In the genomic region with DNA sequence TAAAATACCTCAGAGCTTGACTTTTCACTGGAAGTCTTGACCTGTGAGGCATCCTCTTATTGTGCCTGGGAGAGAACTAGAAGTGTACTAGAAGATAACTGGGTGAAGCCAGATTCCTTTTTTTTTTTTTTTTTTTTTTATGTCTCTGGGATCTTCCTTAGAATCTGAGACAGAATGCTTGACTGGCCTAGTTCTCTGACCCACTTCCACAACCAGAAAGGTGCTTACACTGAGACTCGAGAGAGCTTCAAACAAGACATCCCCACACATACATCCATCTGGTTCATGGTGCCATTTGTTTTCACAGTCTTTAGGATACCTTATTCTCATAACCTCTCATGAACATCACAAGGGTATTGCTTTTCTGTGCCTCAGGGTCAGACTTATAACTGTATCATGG, we compare ENCODE assay signal across 25 mouse cellular contexts.
DNase-seq lines count a peak whose midpoint lies in the region; ATAC-seq and TF ChIP-seq lines count a peak whose summit lies in the region.
"Had no signal": no experiment of that assay in that cellular context is flagged by ENCODE, and none has a peak within 500 bp of the region (broad histone marks: within the 10 kb centered on the region; RNA-seq: fewer than 3 reads in every experiment).

No protein-coding gene starts in this region.

- no peak overlapping the region for H3K9ac ChIP-seq in heart, embryonic 13.5 days
- H3K9ac ChIP-seq in lung, embryonic 14.5 days, result no peak overlapping the region
- no peak overlapping the region for H3K9ac ChIP-seq in lung, postnatal 0 days (replicated peaks; ENCODE audit: low read depth)
- H3K9ac ChIP-seq in stomach, postnatal 0 days (ENCODE audit: low read length), result no peak overlapping the region
- H3K9ac ChIP-seq: embryonic facial prominence, embryonic 12.5 days; hindbrain, embryonic 12.5 days; midbrain, embryonic 15.5 days; neural tube, embryonic 15.5 days had no signal

- H3K4me3 ChIP-seq in heart, embryonic 13.5 days, result no peak overlapping the region
- no peak overlapping the region for H3K4me3 ChIP-seq in kidney, adult 2 months (ENCODE audit: insufficient read depth, low read depth, low read length)
- H3K4me3 ChIP-seq in lung, embryonic 14.5 days (ENCODE audit: low read depth, low read length), result no peak overlapping the region
- H3K4me3 ChIP-seq in lung, postnatal 0 days (ENCODE audit: low read depth, low read length), result no peak overlapping the region
- H3K4me3 ChIP-seq in stomach, postnatal 0 days (ENCODE audit: low read depth, low read length), result no peak overlapping the region
- H3K4me3 ChIP-seq: embryonic facial prominence, embryonic 12.5 days; gastrocnemius, adult 2 months; hindbrain, embryonic 12.5 days; midbrain, embryonic 15.5 days; neural tube, embryonic 15.5 days had no signal

- H3K4me1 ChIP-seq in heart, embryonic 13.5 days, result peaks cover 30% of the 10 kb centered on the region
- peaks cover 9% of the 10 kb centered on the region; the same call in 1 of the 2 replicates for H3K4me1 ChIP-seq in kidney, adult 2 months (ENCODE audit: control insufficient read depth, insufficient read depth, low read length)
- H3K4me1 ChIP-seq in lung, embryonic 14.5 days (ENCODE audit: insufficient read depth), result no peaks in the 10 kb centered on the region
- no peaks in the 10 kb centered on the region for H3K4me1 ChIP-seq in lung, postnatal 0 days (ENCODE audit: insufficient read depth, low read depth, low read length)
- no peaks in the 10 kb centered on the region for H3K4me1 ChIP-seq in stomach, postnatal 0 days (replicated peaks; ENCODE audit: control insufficient read depth, insufficient read depth)
- H3K4me1 ChIP-seq: embryonic facial prominence, embryonic 12.5 days; hindbrain, embryonic 12.5 days; midbrain, embryonic 15.5 days; neural tube, embryonic 15.5 days had no signal

- H3K9me3 ChIP-seq in heart, embryonic 13.5 days, result no peaks in the 10 kb centered on the region
- H3K9me3 ChIP-seq in lung, embryonic 14.5 days (ENCODE audit: low read depth, low read length), result no peaks in the 10 kb centered on the region
- no peaks in the 10 kb centered on the region for H3K9me3 ChIP-seq in lung, postnatal 0 days (ENCODE audit: low read length)
- no peaks in the 10 kb centered on the region for H3K9me3 ChIP-seq in stomach, postnatal 0 days (ENCODE audit: control insufficient read depth, low read length)
- H3K9me3 ChIP-seq: embryonic facial prominence, embryonic 12.5 days; hindbrain, embryonic 12.5 days; midbrain, embryonic 15.5 days; neural tube, embryonic 15.5 days had no signal

- DNase-seq in heart, postnatal 10 days, result no peak
- DNase-seq in kidney, adult 2 months, result no peak
- DNase-seq in kidney, adult 11 months, result no peak
- DNase-seq in lung, embryonic 14.5 days, result no peak
- DNase-seq in lung, postnatal 0 days (ENCODE audit: low spot score), result no peak
- DNase-seq in stomach, postnatal 0 days (ENCODE audit: low spot score), result no peak
- DNase-seq: adrenal gland, postnatal 10 days; cerebellum, adult 11-12 months; cerebellum, adult 9-11 months; embryo, embryonic 11 days; gastrocnemius, adult 2 months; gastrocnemius, postnatal 36 days; left cerebral cortex, postnatal 4 days; lung, adult 2 months; retina, postnatal 1 day; right cerebral cortex, postnatal 14 days had no signal

- WGBS in heart, embryonic 13.5 days, result 78% methylated on average over 1 of the region's 1 CpGs
- WGBS in kidney, adult 2 months, result 74% methylated on average over 1 of the region's 1 CpGs
- whole genome bisulfite sequencing in lung, embryonic 14.5 days, result 69% methylated on average over 1 of the region's 1 CpGs
- 79% methylated on average over 1 of the region's 1 CpGs for WGBS in lung, postnatal 0 days
- 85% methylated on average over 1 of the region's 1 CpGs for WGBS in stomach, postnatal 0 days

- H3K27me3 ChIP-seq in heart, embryonic 13.5 days (replicated peaks), result no peaks in the 10 kb centered on the region
- no peaks in the 10 kb centered on the region for H3K27me3 ChIP-seq in kidney, adult 2 months (replicated peaks; ENCODE audit: control insufficient read depth, insufficient read depth, low read length)
- no peaks in the 10 kb centered on the region for H3K27me3 ChIP-seq in lung, embryonic 14.5 days (ENCODE audit: insufficient read depth, low read length)
- no peaks in the 10 kb centered on the region for H3K27me3 ChIP-seq in lung, postnatal 0 days (replicated peaks; ENCODE audit: insufficient read depth, low read length)
- no peaks in the 10 kb centered on the region for H3K27me3 ChIP-seq in stomach, postnatal 0 days (ENCODE audit: control insufficient read depth, insufficient read depth, low read length)
- H3K27me3 ChIP-seq: embryonic facial prominence, embryonic 12.5 days; hindbrain, embryonic 12.5 days; midbrain, embryonic 15.5 days; neural tube, embryonic 15.5 days; Patski had no signal

- no peak for TF ChIP-seq CTCF in kidney, adult 2 months (conservative IDR thresholded peaks at IDR 0.05; ENCODE audit: insufficient read depth, insufficient read length, low read depth, low read length)
- no peak for TF ChIP-seq CTCF in lung, embryonic 14.5 days (IDR thresholded peaks at IDR 0.05; ENCODE audit: low read depth)
- TF ChIP-seq CTCF in lung, postnatal 0 days (IDR thresholded peaks at IDR 0.05), result no peak
- no peak for TF ChIP-seq CTCF in stomach, postnatal 0 days (IDR thresholded peaks at IDR 0.05; ENCODE audit: low read depth)

- peaks cover 98% of the 10 kb centered on the region for H3K36me3 ChIP-seq in heart, embryonic 13.5 days
- peaks cover 7% of the 10 kb centered on the region for H3K36me3 ChIP-seq in kidney, adult 2 months (ENCODE audit: control insufficient read depth, insufficient read depth, low read length)
- H3K36me3 ChIP-seq in lung, embryonic 14.5 days (ENCODE audit: insufficient read depth), result peaks cover 89% of the 10 kb centered on the region
- H3K36me3 ChIP-seq in lung, postnatal 0 days (ENCODE audit: insufficient read depth, low read length), result peaks cover 26% of the 10 kb centered on the region
- peaks cover 38% of the 10 kb centered on the region for H3K36me3 ChIP-seq in stomach, postnatal 0 days (ENCODE audit: control insufficient read depth, insufficient read depth, low read length)
- H3K36me3 ChIP-seq: hindbrain, embryonic 12.5 days; midbrain, embryonic 15.5 days; neural tube, embryonic 15.5 days had no signal

- TF ChIP-seq POLR2A in kidney, adult 2 months (IDR thresholded peaks at IDR 0.05; ENCODE audit: low read depth, low read length), result no peak

- intact Hi-C loops in heart, postnatal 10 days (cut with DNase I), result no loop called here

- no peak for ATAC-seq in heart, embryonic 13.5 days (ENCODE audit: extremely low read depth, insufficient number of reproducible peaks, low FRiP score, low TSS enrichment)
- ATAC-seq in lung, embryonic 14.5 days (ENCODE audit: insufficient read depth), result no peak
- ATAC-seq in lung, postnatal 0 days, result no peak
- ATAC-seq in stomach, postnatal 0 days (ENCODE audit: low FRiP score, low TSS enrichment), result no peak
- ATAC-seq: forebrain, embryonic 14.5 days; hindbrain, postnatal 0 days; midbrain, embryonic 15.5 days had no signal

- no peak overlapping the region for H3K4me2 ChIP-seq in heart, embryonic 13.5 days
- H3K4me2 ChIP-seq in lung, embryonic 14.5 days, result no peak overlapping the region
- H3K4me2 ChIP-seq in lung, postnatal 0 days (replicated peaks; ENCODE audit: low read depth, low read length), result no peak overlapping the region
- H3K4me2 ChIP-seq in stomach, postnatal 0 days (replicated peaks; ENCODE audit: low read depth), result no peak overlapping the region
- H3K4me2 ChIP-seq: embryonic facial prominence, embryonic 12.5 days; hindbrain, embryonic 12.5 days; midbrain, embryonic 15.5 days; neural tube, embryonic 15.5 days had no signal

- H3K27ac ChIP-seq in heart, embryonic 13.5 days (replicated peaks), result peak overlapping the region; percentile 84
- 0 out of 2 replicates have a peak overlapping the region, but pooled peaks have one; percentile 18 for H3K27ac ChIP-seq in kidney, adult 2 months (ENCODE audit: insufficient read depth, low read depth, low read length)
- H3K27ac ChIP-seq in lung, embryonic 14.5 days (ENCODE audit: low read depth), result peak overlapping the region; percentile 79; the same call in 1 of the 2 replicates
- no peak overlapping the region for H3K27ac ChIP-seq in lung, postnatal 0 days (ENCODE audit: low read length)
- H3K27ac ChIP-seq in stomach, postnatal 0 days (replicated peaks), result peak overlapping the region; percentile 14; the same call in 1 of the 2 replicates
- H3K27ac ChIP-seq: embryonic facial prominence, embryonic 12.5 days; hindbrain, embryonic 12.5 days; hindbrain, postnatal 0 days; macrophage; midbrain, embryonic 15.5 days; neural tube, embryonic 15.5 days had no signal

- TF ChIP-seq EP300 in lung, postnatal 0 days (IDR thresholded peaks at IDR 0.05), result no peak
- TF ChIP-seq EP300 in stomach, postnatal 0 days (optimal IDR thresholded peaks at IDR 0.05), result no peak
